Mouse (Mus musculus): ENCODE results near the gene Nxnl1. TPM values are rescaled to one million over a fixed set of nuclear protein-coding genes. Genes with fewer than 3 reads are reported as not detected.
A peak's percentile ranks its signal among the peaks of the same experiment; 100 is the strongest.
"Not testable (repeated sequence)": the region's sequence is repeated elsewhere in the genome, so short reads cannot be mapped to it uniquely, and the experiment has no call there.

Nxnl1 gene
- polyA plus RNA-seq, 1 experiment from 2014 or later: not detected

DNA sequence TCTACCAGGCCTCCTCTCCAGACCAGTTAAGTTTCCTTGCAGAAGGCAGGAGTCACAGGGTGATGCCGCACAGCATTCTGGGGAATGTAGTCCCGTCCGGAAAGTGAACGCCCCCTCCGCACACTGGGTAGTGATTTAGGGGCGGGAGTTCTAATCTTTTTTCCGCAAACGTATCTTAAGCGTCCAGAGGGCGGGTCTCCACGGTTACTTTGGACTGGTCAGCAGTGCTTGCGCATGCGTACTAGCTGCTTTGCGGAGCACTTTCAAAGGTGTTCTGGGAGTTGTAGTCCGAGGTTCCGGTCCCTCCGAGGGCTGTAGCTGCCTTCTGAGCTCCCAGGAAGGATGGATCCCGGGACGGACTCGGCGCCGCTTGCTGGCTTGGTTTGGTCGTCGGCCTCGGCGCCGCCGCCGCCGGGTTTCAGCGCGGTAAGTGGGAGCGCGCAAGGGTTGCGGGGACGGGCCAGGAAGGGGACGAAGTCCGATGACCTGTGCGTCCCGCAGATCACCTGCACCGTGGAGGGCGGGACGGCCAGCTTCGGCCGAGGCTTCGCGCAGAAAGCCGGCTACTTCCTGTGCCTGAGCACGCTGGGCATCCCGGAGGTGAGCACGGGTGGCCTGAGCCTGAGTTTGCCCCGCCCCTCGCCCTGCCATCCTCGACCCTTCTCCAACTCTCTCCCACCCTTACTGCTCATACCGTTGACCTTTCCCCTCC, 23.6 kb downstream of the Nxnl1 start, which contains the start of gene Mvb12a:
TSS of gene Mvb12a (plus strand) at position 291 of the 712 bp plus-strand sequence.
- peak; percentile 92 for ATAC-seq (ENCODE audit: insufficient number of reproducible peaks, insufficient read depth, low FRiP score, low read depth)
- WGBS: under 1% methylated on average over 55 of the region's 55 CpGs
- Histone ChIP-seq H3K36me3 (ENCODE audit: control insufficient read depth, insufficient read depth, low read length) (peaks cover 11% of the 10 kb centered on the region; the same call in 1 of the 2 replicates), H3K27ac (ENCODE audit: low read length) (peak within 1 kb of the TSS; percentile 30; the same call in 1 of the 2 replicates), H3K4me3 (ENCODE audit: low read depth, low read length) (peak within 1 kb of the TSS; percentile 78), H3K9me3 (ENCODE audit: control insufficient read depth, low read depth, low read length) (no peaks in the 10 kb centered on the region), H3K4me1 (ENCODE audit: control insufficient read depth, insufficient read depth, low read length) (peaks cover 7% of the 10 kb centered on the region), H3K4me2 (replicated peaks; ENCODE audit: low read depth, low read length) (peak within 1 kb of the TSS; percentile 84), H3K27me3 (ENCODE audit: control insufficient read depth, insufficient read depth, low read length) (no peaks in the 10 kb centered on the region), H3K9ac (replicated peaks; ENCODE audit: low read depth, low read length) (peak within 1 kb of the TSS; percentile 69)

DNA sequence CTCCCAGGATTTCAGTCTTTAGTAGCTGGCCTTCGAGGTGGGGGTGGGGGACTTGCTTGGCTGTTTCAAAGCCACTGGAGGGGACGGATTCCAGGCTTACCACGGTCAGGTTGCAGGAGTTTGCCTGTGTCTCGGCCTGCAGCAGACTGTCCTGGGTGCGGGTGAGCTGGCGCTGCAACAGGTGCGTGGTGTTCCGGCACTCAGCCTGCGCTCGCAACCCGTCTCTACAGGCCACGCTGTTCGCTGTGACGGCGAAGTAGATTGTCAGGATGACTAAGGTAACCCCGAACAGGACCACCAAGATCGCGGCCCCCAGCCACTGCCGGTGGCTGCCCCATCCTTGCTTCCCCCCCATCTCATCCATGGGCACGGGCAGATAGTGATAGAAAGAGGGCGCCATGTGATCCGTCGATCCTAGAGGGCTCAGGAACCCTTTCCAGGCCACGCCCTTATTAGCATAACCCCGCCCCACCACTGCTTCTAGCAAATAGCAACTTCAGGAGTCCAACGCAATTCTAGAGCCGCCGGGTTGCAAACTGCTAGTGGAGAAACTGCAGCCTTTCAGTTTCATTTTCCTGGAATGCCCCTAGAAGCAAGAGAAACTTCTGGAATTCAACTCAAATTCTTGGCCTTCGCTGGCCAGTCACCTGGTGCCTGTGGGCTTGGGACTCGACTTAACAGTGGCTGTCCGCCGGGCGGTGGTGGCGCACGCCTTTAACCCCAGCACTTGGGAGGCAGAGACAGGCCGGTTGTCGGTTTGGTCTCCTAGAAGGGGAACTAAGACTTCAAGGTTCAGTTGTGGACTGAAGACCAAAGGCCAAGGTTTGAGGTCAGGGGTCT, 29.2 kb downstream of the Nxnl1 start, which contains the start of gene Bst2:
TSS of gene Bst2 (minus strand) at position 429 of the 840 bp plus-strand sequence.
- peak within 1 kb of the TSS; percentile 34 for H3K4me3 ChIP-seq (ENCODE audit: low read depth, low read length)
- H3K36me3 ChIP-seq (ENCODE audit: control insufficient read depth, insufficient read depth, low read length): no peaks in the 10 kb centered on the region
- H3K27me3 ChIP-seq (ENCODE audit: control insufficient read depth, insufficient read depth, low read length): no peaks in the 10 kb centered on the region
- H3K9ac ChIP-seq (replicated peaks; ENCODE audit: low read depth, low read length): peak within 1 kb of the TSS; percentile 26; the same call in 1 of the 2 replicates
- no peaks in the 10 kb centered on the region for H3K9me3 ChIP-seq (ENCODE audit: control insufficient read depth, low read depth, low read length)
- ATAC-seq (ENCODE audit: insufficient number of reproducible peaks, insufficient read depth, low FRiP score, low read depth): peak; percentile 80
- 2% methylated on average over 37 of the region's 37 CpGs for WGBS
- H3K27ac ChIP-seq (ENCODE audit: low read length): peak within 1 kb of the TSS; percentile 17; the same call in 1 of the 2 replicates
- no peaks in the 10 kb centered on the region for H3K4me1 ChIP-seq (ENCODE audit: control insufficient read depth, insufficient read depth, low read length)
- H3K4me2 ChIP-seq (replicated peaks; ENCODE audit: low read depth, low read length): peak within 1 kb of the TSS; percentile 56

DNA sequence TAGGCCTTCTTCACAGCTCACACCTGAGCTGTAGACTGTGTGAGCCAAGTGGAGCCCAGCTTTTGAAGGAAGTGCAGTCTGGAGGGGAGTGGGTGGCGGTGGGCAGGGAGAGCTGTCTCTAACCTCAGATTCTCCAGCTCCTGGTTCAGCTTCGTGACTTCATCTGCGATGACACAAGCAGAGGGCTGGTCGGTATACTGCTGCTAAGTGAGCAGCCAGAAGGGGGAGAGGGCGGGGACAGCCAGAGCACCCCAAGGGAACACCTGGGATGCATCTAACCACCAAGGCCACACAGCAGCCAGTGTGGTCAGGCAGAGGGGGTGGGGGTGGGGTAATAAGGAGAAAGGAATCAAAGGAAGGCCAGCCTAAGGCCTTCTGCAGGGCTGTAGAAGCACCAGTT, 30.7 kb downstream of the Nxnl1 start:
- Histone ChIP-seq H3K27ac (ENCODE audit: low read length) (no peak overlapping the region), H3K9ac (replicated peaks; ENCODE audit: low read depth, low read length) (no peak overlapping the region), H3K36me3 (ENCODE audit: control insufficient read depth, insufficient read depth, low read length) (no peaks in the 10 kb centered on the region), H3K4me2 (replicated peaks; ENCODE audit: low read depth, low read length) (no peak overlapping the region), H3K4me3 (ENCODE audit: low read depth, low read length) (no peak overlapping the region), H3K9me3 (ENCODE audit: control insufficient read depth, low read depth, low read length) (no peaks in the 10 kb centered on the region), H3K4me1 (ENCODE audit: control insufficient read depth, insufficient read depth, low read length) (no peaks in the 10 kb centered on the region), H3K27me3 (ENCODE audit: control insufficient read depth, insufficient read depth, low read length) (no peaks in the 10 kb centered on the region)
- 59% methylated on average over 5 of the region's 5 CpGs for WGBS
- ATAC-seq (ENCODE audit: insufficient number of reproducible peaks, insufficient read depth, low FRiP score, low read depth): 0 out of 2 replicates have a peak, but pooled peaks have one; percentile 4

DNA sequence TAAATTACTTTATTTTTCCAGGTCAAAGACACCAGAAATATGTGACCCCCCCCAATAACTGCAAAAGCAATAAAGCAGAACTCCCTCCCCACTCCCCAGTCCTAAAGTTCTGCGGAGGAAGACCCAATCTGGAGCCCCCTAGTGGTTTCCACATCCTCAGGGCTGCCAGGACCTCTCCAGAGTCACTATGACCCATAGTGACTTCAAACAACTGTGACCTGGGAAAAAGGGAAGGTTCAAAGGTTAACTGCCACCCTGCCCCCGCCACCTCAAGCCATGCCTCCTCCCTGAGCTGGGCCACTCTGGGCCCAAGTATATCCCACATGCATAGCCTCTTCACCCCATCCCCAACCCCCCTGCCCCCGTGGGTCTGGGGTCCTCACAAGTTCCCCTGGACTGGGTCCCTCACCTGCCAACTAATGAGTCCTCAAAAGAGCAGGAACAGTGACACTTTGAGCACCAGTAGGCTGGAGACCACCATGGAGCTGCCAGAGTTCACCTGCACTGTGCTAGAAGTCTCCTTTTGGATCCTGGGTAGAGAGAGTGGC, 32.1 kb downstream of the Nxnl1 start:
- WGBS: 38% methylated on average over 3 of the region's 3 CpGs

DNA sequence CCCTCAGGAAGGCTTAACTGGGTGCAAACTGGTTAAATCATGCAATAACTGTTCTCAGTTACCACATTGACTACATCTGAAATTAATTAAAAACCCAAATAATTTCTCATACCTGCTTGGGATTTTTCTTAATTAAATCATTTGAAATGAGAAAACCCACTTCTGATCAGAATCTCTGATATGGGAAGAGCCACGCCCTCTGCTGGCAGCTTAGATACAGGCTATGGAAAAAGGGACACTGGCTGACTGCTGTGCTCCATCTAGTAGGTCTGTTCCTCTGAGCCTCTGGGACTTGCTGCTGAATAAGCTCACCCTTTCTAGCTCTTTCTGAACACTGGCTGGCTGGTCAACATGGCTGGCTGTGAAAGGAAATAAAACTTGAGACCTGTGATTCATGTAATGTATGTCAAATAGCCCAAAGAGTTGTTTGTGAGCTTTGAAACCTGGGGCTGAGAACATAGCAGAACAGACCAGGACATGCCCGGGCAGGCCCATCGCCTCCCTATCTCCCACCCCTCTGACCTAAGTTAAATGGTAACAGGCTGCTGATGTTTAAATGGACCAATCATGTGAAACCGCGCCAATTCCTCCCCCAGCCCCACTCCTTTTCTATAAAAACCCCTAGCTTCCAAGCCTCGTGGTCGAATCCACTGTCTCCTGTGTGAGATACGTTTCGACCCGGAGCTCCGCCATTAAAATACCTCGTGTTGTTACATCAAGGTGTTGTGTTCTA, 35.5 kb downstream of the Nxnl1 start:
- 71% methylated on average over 5 of the region's 12 CpGs for WGBS
- H3K27me3 ChIP-seq (ENCODE audit: control insufficient read depth, insufficient read depth, low read length); H3K4me3 ChIP-seq (ENCODE audit: low read depth, low read length); H3K9me3 ChIP-seq (ENCODE audit: control insufficient read depth, low read depth, low read length); H3K9ac ChIP-seq (replicated peaks; ENCODE audit: low read depth, low read length); H3K27ac ChIP-seq (ENCODE audit: low read length); ATAC-seq (ENCODE audit: insufficient number of reproducible peaks, insufficient read depth, low FRiP score, low read depth); H3K4me2 ChIP-seq (replicated peaks; ENCODE audit: low read depth, low read length); H3K36me3 ChIP-seq (ENCODE audit: control insufficient read depth, insufficient read depth, low read length): not testable (repeated sequence)
- H3K4me1 ChIP-seq (ENCODE audit: control insufficient read depth, insufficient read depth, low read length): peaks cover 12% of the 10 kb centered on the region; the same call in 1 of the 2 replicates

More for the DNA sequence above, 32.1 kb downstream of the Nxnl1 start:
- Histone ChIP-seq H3K9me3 (ENCODE audit: control insufficient read depth, low read depth, low read length) (no peaks in the 10 kb centered on the region), H3K9ac (replicated peaks; ENCODE audit: low read depth, low read length) (no peak overlapping the region), H3K4me3 (ENCODE audit: low read depth, low read length) (no peak overlapping the region), H3K4me2 (replicated peaks; ENCODE audit: low read depth, low read length) (no peak overlapping the region), H3K27me3 (ENCODE audit: control insufficient read depth, insufficient read depth, low read length) (no peaks in the 10 kb centered on the region), H3K36me3 (ENCODE audit: control insufficient read depth, insufficient read depth, low read length) (no peaks in the 10 kb centered on the region), H3K27ac (ENCODE audit: low read length) (no peak overlapping the region), H3K4me1 (ENCODE audit: control insufficient read depth, insufficient read depth, low read length) (no peaks in the 10 kb centered on the region)
- no peak; the same call in 1 of the 2 replicates for ATAC-seq (ENCODE audit: insufficient number of reproducible peaks, insufficient read depth, low FRiP score, low read depth)

DNA sequence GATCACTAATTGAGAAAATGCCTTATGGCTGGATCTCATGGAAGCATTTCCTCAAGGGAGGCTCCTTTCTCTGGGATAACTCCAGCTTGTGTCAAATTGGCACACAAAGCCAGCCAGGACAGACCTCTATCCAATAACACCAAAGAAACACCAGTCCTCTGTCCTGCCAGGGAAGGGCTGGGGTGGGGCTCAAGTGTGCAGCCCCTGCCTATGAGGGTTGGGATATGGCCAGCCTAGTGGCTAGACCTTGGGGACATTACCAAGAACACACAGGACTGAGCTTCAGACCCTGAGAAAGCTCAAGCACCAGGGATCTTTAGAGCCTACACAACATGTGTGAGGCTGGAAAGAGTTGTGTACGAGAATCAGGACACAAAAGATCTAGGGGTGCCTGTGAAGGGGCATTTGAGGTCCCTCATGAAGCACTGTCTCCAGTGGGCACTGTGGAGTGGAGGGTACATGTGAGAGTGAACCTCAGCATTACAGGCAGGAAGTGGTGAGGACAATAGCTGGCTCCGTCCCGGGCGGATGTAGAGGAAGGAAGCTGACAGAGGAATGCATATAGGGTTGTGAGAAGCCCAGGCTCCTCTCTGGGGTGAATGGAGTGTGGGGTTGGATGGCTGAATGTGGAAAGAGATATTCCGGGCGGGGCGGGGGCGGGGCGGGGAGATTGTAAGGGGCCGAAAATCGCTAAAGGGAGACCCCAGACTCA, 37.9 kb downstream of the Nxnl1 start:
- no peak overlapping the region for H3K9ac ChIP-seq (replicated peaks; ENCODE audit: low read depth, low read length)
- no peaks in the 10 kb centered on the region for H3K9me3 ChIP-seq (ENCODE audit: control insufficient read depth, low read depth, low read length)
- 0 out of 2 replicates have a peak, but pooled peaks have one; percentile 30 for ATAC-seq (ENCODE audit: insufficient number of reproducible peaks, insufficient read depth, low FRiP score, low read depth)
- peaks cover 19% of the 10 kb centered on the region; the same call in 1 of the 2 replicates for H3K4me1 ChIP-seq (ENCODE audit: control insufficient read depth, insufficient read depth, low read length)
- peak overlapping the region; percentile 6; the same call in 1 of the 2 replicates for H3K27ac ChIP-seq (ENCODE audit: low read length)
- 75% methylated on average over 11 of the region's 11 CpGs for WGBS
- H3K36me3 ChIP-seq (ENCODE audit: control insufficient read depth, insufficient read depth, low read length): no peaks in the 10 kb centered on the region
- H3K4me2 ChIP-seq (replicated peaks; ENCODE audit: low read depth, low read length): no peak overlapping the region
- 0 out of 2 replicates have a peak, but pooled peaks cover 12% of the 10 kb centered on the region for H3K27me3 ChIP-seq (ENCODE audit: control insufficient read depth, insufficient read depth, low read length)
- H3K4me3 ChIP-seq (ENCODE audit: low read depth, low read length): no peak overlapping the region

DNA sequence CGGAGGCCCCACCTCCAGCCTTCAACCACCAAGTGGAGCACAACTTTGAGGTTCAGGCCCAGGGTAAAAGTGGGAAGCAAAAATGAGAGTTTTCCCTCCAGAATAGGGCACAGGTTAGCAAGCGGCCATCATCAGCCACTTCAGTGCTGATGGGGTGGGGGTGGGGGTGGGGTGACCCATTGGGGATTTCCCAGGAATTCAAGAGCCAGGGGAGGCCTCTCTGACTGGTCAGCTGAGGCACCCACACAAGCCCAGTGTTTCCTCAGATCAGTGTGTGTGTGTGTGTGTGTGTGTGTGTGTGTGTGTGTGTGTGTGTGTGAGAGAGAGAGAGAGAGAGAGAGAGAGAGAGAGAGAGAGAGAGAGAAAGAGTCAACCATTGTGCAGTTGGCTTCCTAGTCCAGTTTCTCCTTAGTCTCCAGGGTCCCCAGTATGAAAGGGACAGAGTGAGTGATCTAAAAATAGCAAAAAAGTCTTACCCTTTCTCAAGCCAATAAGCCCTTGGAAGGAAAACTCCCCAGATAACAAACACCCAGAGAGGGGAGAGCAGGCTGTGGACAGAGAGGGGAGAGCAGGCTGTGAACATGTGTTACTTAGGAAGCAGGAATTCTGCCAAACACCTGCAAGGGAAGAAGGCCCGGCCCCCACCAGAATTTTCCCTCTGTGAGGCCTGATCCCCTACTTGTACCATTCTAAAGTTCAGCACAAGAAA, 39.1 kb downstream of the Nxnl1 start:
- peaks cover 19% of the 10 kb centered on the region; the same call in 1 of the 2 replicates for H3K4me1 ChIP-seq (ENCODE audit: control insufficient read depth, insufficient read depth, low read length)

More for the DNA sequence above, 39.1 kb downstream of the Nxnl1 start:
- Histone ChIP-seq H3K9me3 (ENCODE audit: control insufficient read depth, low read depth, low read length) (no peaks in the 10 kb centered on the region), H3K27me3 (ENCODE audit: control insufficient read depth, insufficient read depth, low read length) (0 out of 2 replicates have a peak, but pooled peaks cover 12% of the 10 kb centered on the region), H3K36me3 (ENCODE audit: control insufficient read depth, insufficient read depth, low read length) (no peaks in the 10 kb centered on the region), H3K27ac (ENCODE audit: low read length) (peak overlapping the region; percentile 39; the same call in 1 of the 2 replicates), H3K9ac (replicated peaks; ENCODE audit: low read depth, low read length) (no peak overlapping the region), H3K4me2 (replicated peaks; ENCODE audit: low read depth, low read length) (no peak overlapping the region), H3K4me3 (ENCODE audit: low read depth, low read length) (no peak overlapping the region)
- WGBS: 44% methylated on average over 3 of the region's 3 CpGs
- no peak for ATAC-seq (ENCODE audit: insufficient number of reproducible peaks, insufficient read depth, low FRiP score, low read depth)
